Mouse (Mus musculus): ENCODE results near the gene Fundc1. TPM values are rescaled to one million over a fixed set of nuclear protein-coding genes. Genes with fewer than 3 reads are reported as not detected.

Gene Fundc1
- 63.5 and 66.2 TPM in 2 replicates for polyA plus RNA-seq (2015; fragmentation: Nextera tagmentation; extraction: Ambion mirVana)

DNA sequence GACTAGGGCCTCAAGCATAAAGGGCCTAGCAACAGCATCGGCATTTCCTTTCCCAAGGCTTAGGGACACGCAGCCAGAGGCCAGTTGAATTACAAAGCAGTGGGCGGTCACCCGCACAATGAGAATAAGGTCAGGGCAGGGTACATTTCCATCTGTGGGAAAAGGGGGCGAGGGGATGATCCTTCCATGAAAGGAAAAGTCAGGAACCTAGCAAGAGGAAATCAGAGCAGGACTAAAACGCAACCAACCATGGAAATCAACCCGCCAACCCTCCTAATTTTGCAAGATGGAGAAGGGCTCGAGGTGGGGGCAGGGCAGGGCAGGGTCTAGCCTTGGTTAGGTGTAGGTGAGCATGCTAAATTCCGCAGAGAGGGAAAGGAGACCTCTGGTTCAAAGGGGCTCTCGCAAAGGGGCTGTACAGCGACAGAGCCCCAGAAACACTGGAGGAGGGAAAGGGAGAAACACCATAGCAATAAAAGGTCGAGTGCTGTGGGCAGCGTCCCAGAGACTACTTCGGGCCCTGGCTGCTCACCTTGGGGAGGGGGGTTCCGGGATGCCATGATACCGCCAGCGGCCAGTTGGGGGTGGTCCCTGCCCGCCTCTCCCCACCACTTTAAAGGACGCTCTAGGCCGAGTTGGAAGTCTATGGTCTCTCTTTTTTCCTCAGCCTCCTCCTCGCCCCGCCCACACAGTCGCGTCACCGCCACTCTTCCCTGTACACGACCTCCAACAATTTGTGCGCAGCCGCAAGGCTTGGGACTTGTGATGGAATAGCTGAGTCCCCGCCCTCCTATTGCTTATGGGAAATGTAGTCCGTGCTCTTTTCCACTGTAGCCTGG is at the start of gene Fundc1:
Gene Fundc1 (minus strand): TSS at position 705 of the 839 bp plus-strand sequence.
- 6% methylated on average over 30 of the region's 30 CpGs for WGBS
- Histone ChIP-seq H3K4me2 (replicated peaks) (peak within 1 kb of the TSS; percentile 45), H3K9me3 (replicated peaks) (no peaks in the 10 kb centered on the region), H3K36me3 (no peaks in the 10 kb centered on the region), H3K27me3 (no peaks in the 10 kb centered on the region), H3K4me1 (no peaks in the 10 kb centered on the region), H3K9ac (peak within 1 kb of the TSS; percentile 35), H3K4me3 (replicated peaks) (peak within 1 kb of the TSS; percentile 51), H3K27ac (replicated peaks) (peak within 1 kb of the TSS; percentile 89)
- ATAC-seq (ENCODE audit: insufficient number of reproducible peaks, low FRiP score, low TSS enrichment, low read depth) = peak; percentile 97

DNA sequence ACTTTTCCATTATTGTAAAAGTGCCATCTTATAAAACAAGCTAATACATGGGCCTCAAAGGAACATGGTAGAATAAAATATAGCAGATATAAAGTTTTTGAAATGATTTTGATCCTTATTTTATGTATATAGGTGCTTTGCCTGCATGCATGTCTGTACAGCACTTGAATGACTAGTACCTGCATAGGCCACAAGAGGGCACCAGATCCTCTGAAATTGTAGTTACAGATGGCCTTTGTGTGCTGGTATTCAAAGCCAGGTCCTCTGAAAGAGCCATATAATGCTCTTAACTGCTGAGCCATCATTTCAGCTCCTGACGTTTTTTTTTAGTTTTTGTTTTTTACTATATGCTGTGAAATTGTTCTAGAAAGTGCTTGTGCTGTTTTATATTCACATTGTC is 39.1 kb upstream of the Fundc1 start:
- no peak overlapping the region for H3K4me3 ChIP-seq (replicated peaks)
- H3K27ac ChIP-seq (replicated peaks) = no peak overlapping the region
- no peaks in the 10 kb centered on the region for H3K36me3 ChIP-seq
- WGBS = 69% methylated on average over 1 of the region's 1 CpGs
- H3K4me2 ChIP-seq (replicated peaks) = no peak overlapping the region
- H3K27me3 ChIP-seq = no peaks in the 10 kb centered on the region
- H3K4me1 ChIP-seq = no peaks in the 10 kb centered on the region
- no peak overlapping the region for H3K9ac ChIP-seq
- no peak for ATAC-seq (ENCODE audit: insufficient number of reproducible peaks, low FRiP score, low TSS enrichment, low read depth)
- no peaks in the 10 kb centered on the region for H3K9me3 ChIP-seq (replicated peaks)

DNA sequence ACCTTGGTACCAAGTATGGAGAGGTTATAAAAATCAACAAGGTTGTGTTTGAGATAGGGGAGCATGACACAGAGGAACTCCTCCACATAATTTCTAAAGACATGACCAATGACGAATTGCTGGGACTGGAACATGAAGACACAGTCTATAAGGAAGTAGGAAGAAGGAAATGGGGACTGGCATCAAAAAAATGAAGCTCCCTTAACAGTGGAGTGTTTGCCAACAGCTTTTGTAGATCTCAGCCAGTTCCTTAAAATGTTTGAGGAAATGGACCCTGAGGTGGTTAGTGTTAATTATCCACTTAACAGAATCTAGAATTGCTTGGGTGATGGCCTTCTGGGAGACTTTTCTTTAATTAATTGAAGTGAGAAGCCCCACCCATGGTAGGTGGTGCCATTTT is 36.6 kb upstream of the Fundc1 start:
- Histone ChIP-seq H3K4me3 (replicated peaks) (no peak overlapping the region), H3K27ac (replicated peaks) (no peak overlapping the region), H3K27me3 (no peaks in the 10 kb centered on the region), H3K9ac (no peak overlapping the region), H3K4me2 (replicated peaks) (no peak overlapping the region), H3K36me3 (no peaks in the 10 kb centered on the region), H3K4me1 (no peaks in the 10 kb centered on the region), H3K9me3 (replicated peaks) (no peaks in the 10 kb centered on the region)
- WGBS = 75% methylated on average over 1 of the region's 1 CpGs
- no peak for ATAC-seq (ENCODE audit: insufficient number of reproducible peaks, low FRiP score, low TSS enrichment, low read depth)

DNA sequence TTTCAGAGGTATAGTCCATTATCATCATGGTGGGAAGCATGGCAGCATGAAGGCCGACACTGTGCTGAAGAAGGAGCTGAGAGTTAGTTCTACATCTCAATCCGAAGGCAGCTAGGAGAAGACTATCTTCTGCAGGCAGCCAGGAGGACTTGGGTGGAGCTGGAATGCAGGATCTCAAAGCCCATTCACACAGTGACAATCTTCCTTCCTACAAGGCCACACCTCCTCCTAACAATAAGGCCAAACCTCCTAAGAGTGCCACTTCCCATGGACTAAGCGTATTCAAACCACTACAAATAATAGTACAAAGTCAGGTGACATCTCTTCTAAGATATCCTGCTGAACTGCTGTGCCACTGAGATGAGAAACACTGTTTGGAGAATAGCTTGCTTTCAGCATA is 35.5 kb upstream of the Fundc1 start:
- Histone ChIP-seq H3K4me3 (replicated peaks) (no peak overlapping the region), H3K4me2 (replicated peaks) (no peak overlapping the region), H3K27ac (replicated peaks) (no peak overlapping the region), H3K36me3 (no peaks in the 10 kb centered on the region), H3K27me3 (no peaks in the 10 kb centered on the region), H3K9me3 (replicated peaks) (no peaks in the 10 kb centered on the region), H3K9ac (no peak overlapping the region), H3K4me1 (no peaks in the 10 kb centered on the region)
- no peak for ATAC-seq (ENCODE audit: insufficient number of reproducible peaks, low FRiP score, low TSS enrichment, low read depth)
- WGBS = 75% methylated on average over 3 of the region's 3 CpGs

DNA sequence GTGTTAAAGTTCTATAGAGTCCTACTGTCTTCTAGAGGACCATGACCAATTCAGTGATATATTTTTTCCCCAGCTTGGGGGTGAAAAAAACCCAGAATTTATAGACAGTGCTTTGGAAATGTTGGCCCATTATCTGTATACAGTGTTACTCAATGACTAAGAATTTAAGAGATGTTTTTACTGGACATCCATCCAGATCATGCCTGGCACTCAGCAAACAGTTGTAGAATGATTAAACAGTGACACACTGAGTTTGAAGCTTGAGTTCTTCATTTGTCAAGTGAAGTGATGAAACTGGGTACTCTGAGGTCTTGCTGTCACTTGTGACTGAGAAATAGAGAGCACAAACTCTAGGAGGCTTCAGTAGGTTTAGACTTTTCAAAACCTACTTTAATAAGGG is 21.2 kb upstream of the Fundc1 start:
- Histone ChIP-seq H3K27ac (replicated peaks) (no peak overlapping the region), H3K9me3 (replicated peaks) (no peaks in the 10 kb centered on the region), H3K27me3 (no peaks in the 10 kb centered on the region), H3K9ac (no peak overlapping the region), H3K4me1 (no peaks in the 10 kb centered on the region), H3K4me3 (replicated peaks) (no peak overlapping the region), H3K4me2 (replicated peaks) (no peak overlapping the region), H3K36me3 (no peaks in the 10 kb centered on the region)
- no peak for ATAC-seq (ENCODE audit: insufficient number of reproducible peaks, low FRiP score, low TSS enrichment, low read depth)

DNA sequence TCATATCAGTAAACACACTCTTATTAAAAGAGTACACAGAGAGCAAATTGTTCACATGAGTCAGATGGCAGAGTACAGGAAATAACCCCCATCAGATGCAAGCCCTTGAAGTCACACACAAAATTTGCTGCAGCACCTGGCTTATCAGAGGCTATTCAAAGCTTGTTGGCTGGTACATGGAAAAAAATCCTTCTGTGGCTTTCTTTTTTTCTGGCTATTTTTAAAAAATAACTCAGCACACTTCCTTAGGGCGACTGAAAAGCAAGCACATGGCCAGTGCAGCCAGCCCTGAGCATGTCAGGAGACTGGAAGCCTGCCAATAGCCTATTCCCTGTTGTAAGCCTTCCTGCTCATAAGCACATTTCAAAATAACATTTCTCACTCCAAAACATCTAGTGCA is 18.6 kb upstream of the Fundc1 start:
- 0% methylated on average over 1 of the region's 1 CpGs for WGBS
- H3K9me3 ChIP-seq (replicated peaks) = no peaks in the 10 kb centered on the region
- no peak overlapping the region for H3K4me3 ChIP-seq (replicated peaks)
- H3K36me3 ChIP-seq = no peaks in the 10 kb centered on the region
- no peaks in the 10 kb centered on the region for H3K4me1 ChIP-seq
- no peaks in the 10 kb centered on the region for H3K27me3 ChIP-seq
- no peak overlapping the region for H3K4me2 ChIP-seq (replicated peaks)
- H3K9ac ChIP-seq = no peak overlapping the region
- ATAC-seq (ENCODE audit: insufficient number of reproducible peaks, low FRiP score, low TSS enrichment, low read depth) = no peak
- no peak overlapping the region for H3K27ac ChIP-seq (replicated peaks)

DNA sequence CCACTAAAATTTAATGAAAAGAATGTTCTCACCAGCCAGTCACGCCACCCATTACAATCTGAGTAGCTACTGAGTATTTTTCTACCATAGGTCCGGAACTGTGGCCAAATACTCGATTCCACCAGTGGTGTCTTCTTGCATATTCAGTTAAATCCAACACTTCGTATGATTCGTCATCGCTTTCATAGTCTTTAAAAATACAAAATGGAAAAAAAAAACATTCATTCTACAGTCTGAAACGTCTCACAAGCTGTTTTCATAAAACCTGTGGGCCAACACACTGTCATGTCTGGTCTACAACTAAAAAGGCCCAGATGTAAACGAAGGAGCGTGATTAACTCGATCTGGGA is 879 bp downstream of the Fundc1 start:
- H3K27ac ChIP-seq (replicated peaks) = peak overlapping the region; percentile 89
- H3K4me1 ChIP-seq = no peaks in the 10 kb centered on the region
- H3K36me3 ChIP-seq = no peaks in the 10 kb centered on the region
- ATAC-seq (ENCODE audit: insufficient number of reproducible peaks, low FRiP score, low TSS enrichment, low read depth) = no peak
- no peaks in the 10 kb centered on the region for H3K27me3 ChIP-seq
- peak overlapping the region; percentile 45 for H3K4me2 ChIP-seq (replicated peaks)
- peak overlapping the region; percentile 51 for H3K4me3 ChIP-seq (replicated peaks)
- 28% methylated on average over 10 of the region's 10 CpGs for WGBS
- H3K9ac ChIP-seq = 0 out of 2 replicates have a peak overlapping the region, but pooled peaks have one; percentile 35
- no peaks in the 10 kb centered on the region for H3K9me3 ChIP-seq (replicated peaks)

DNA sequence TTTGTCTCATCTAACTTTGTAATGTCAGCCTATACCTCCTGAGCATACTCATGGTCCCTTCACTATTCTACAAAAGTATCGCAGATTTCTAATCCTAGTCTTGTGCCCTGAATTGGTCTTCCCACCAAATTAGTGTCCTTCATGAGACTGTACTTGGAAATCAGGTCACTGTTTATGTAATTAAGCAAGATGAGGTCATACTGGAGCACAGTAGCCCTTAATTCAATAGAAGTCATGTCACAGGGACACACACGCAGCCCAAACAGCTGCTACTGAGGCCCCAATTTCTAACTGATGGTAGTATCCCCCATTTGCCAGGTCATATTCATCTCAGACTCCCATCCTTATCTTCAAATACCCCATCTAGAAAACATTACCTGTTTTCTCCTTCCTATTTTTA is 3.5 kb downstream of the Fundc1 start:
- no peak overlapping the region for H3K4me3 ChIP-seq (replicated peaks)
- 93% methylated on average over 2 of the region's 2 CpGs for WGBS
- no peak for ATAC-seq (ENCODE audit: insufficient number of reproducible peaks, low FRiP score, low TSS enrichment, low read depth)
- H3K36me3 ChIP-seq = no peaks in the 10 kb centered on the region
- H3K4me2 ChIP-seq (replicated peaks) = no peak overlapping the region
- no peaks in the 10 kb centered on the region for H3K4me1 ChIP-seq
- H3K27me3 ChIP-seq = no peaks in the 10 kb centered on the region
- H3K27ac ChIP-seq (replicated peaks) = no peak overlapping the region
- H3K9ac ChIP-seq = no peak overlapping the region
- no peaks in the 10 kb centered on the region for H3K9me3 ChIP-seq (replicated peaks)

DNA sequence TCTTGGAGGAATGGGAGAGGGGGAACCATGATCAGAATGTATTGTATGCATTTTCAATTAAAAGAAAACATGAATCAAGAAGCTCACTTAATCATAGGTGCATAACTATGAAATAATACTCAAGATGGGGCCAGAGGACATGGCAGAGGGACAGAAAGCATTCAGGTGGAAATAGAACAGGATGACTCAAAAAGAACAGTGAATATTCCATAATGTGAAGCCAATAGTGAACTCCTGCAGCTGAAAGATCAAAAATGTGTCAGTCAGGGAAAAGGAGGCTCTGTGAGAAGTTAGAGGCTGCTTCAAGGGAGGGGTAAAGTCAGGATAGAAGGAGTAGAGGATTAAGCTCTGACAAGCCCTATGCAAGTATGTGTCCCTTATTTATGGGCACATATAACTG is 6.4 kb downstream of the Fundc1 start:
- H3K4me2 ChIP-seq (replicated peaks) = no peak overlapping the region
- no peak for ATAC-seq (ENCODE audit: insufficient number of reproducible peaks, low FRiP score, low TSS enrichment, low read depth)
- no peaks in the 10 kb centered on the region for H3K36me3 ChIP-seq
- no peak overlapping the region for H3K9ac ChIP-seq
- H3K27ac ChIP-seq (replicated peaks) = no peak overlapping the region
- H3K4me1 ChIP-seq = no peaks in the 10 kb centered on the region
- no peaks in the 10 kb centered on the region for H3K27me3 ChIP-seq
- H3K9me3 ChIP-seq (replicated peaks) = no peaks in the 10 kb centered on the region
- no peak overlapping the region for H3K4me3 ChIP-seq (replicated peaks)

DNA sequence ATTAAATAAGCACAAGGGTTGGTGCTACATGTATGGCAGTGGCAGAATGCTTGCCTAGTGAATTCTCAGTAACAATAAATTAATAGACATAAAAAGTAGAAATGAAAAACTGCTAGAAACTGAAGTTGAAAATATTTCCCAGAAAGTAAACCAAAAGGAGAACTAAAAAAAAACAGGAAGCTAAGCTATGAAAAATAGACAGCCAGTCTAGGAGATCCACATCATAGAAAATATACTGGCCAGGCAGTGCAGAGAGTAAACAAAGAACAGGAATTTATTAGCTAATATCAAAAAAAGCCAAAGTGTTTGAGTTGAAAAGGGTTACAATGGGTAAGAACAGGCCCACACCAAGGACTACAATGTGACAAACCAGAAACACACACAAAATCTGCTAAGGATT is 7.4 kb downstream of the Fundc1 start:
- Histone ChIP-seq H3K4me2 (replicated peaks) (no peak overlapping the region), H3K4me1 (no peaks in the 10 kb centered on the region), H3K9me3 (replicated peaks) (no peaks in the 10 kb centered on the region), H3K36me3 (no peaks in the 10 kb centered on the region), H3K27me3 (no peaks in the 10 kb centered on the region), H3K4me3 (replicated peaks) (no peak overlapping the region), H3K9ac (no peak overlapping the region), H3K27ac (replicated peaks) (no peak overlapping the region)
- ATAC-seq (ENCODE audit: insufficient number of reproducible peaks, low FRiP score, low TSS enrichment, low read depth) = no peak

DNA sequence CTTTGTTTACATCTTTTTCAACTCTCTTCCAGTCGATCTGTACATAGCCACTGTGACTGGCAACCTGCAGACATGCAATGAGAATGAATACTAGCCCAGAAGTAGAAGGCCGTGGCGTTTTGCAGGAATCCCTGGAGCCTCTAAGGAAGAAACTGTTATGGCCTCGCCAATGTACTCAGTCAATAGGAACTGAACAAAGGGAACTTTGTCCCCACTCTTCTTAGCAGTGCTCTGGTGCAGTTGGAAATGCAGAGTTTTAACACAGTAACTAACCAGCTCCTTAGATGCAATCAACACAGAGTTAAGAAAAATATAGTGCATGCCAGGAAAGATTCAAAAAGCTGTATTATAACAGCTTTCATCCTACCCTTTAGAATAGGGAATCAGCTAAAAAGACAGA is 13.4 kb downstream of the Fundc1 start:
- ATAC-seq (ENCODE audit: insufficient number of reproducible peaks, low FRiP score, low TSS enrichment, low read depth) = no peak
- 51% methylated on average over 4 of the region's 4 CpGs for WGBS
- Histone ChIP-seq H3K4me1 (no peaks in the 10 kb centered on the region), H3K4me2 (replicated peaks) (no peak overlapping the region), H3K27ac (replicated peaks) (no peak overlapping the region), H3K36me3 (no peaks in the 10 kb centered on the region), H3K4me3 (replicated peaks) (no peak overlapping the region), H3K9ac (no peak overlapping the region), H3K9me3 (replicated peaks) (no peaks in the 10 kb centered on the region), H3K27me3 (no peaks in the 10 kb centered on the region)

DNA sequence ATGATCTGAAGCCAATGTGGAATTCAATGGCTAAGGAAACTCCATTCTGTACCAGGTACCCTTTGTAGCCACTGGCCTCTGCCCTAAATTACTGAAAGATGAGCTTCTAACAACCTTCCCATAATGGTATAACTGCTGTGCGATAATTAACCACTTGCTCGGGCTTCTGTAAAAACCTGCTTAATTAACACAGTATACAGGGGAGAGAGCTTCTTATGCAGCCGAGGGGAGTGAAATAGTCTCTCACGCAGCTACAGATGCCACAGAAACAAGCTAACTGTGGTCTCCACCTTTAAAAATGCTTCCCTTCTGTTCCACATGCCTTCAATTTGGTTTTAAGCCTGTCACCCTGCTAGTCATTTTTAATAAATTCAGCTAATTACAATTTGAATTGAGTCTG is 17.6 kb downstream of the Fundc1 start:
- no peak overlapping the region for H3K4me2 ChIP-seq (replicated peaks)
- H3K27me3 ChIP-seq = no peaks in the 10 kb centered on the region
- WGBS = 67% methylated on average over 4 of the region's 4 CpGs
- no peaks in the 10 kb centered on the region for H3K4me1 ChIP-seq
- H3K9me3 ChIP-seq (replicated peaks) = no peaks in the 10 kb centered on the region
- no peak overlapping the region for H3K27ac ChIP-seq (replicated peaks)
- H3K4me3 ChIP-seq (replicated peaks) = no peak overlapping the region
- ATAC-seq (ENCODE audit: insufficient number of reproducible peaks, low FRiP score, low TSS enrichment, low read depth) = no peak
- no peak overlapping the region for H3K9ac ChIP-seq
- no peaks in the 10 kb centered on the region for H3K36me3 ChIP-seq
